Mouse (Mus musculus): ENCODE data around the gene Aqp7. TPM values are rescaled to one million over a fixed set of nuclear protein-coding genes. Genes with fewer than 3 reads are reported as not detected.

Aqp7 gene
- total and polyA plus RNA-seq, 2 experiments from 2014 or later = not detected

GRCm38 (mm10) chr4:41000842-41001639 is 46.9 kb downstream of the Aqp7 start:
- 91% methylated on average over 9 of the region's 9 CpGs for WGBS

GRCm38 (mm10) chr4:41000271-41000670 is 47.7 kb downstream of the Aqp7 start:
- Histone ChIP-seq H3K4me1 (ENCODE audit: insufficient read depth) (no peaks in the 10 kb centered on the region), H3K9me3 (ENCODE audit: low read length) (no peaks in the 10 kb centered on the region), H3K27me3 (ENCODE audit: insufficient read depth, low read length) (no peaks in the 10 kb centered on the region), H3K36me3 (ENCODE audit: insufficient read depth) (peaks cover 87% of the 10 kb centered on the region), H3K9ac (no peak overlapping the region), H3K4me2 (ENCODE audit: low read depth) (no peak overlapping the region), H3K27ac (ENCODE audit: low read depth, low read length) (no peak overlapping the region), H3K4me3 (ENCODE audit: low read depth, low read length) (no peak overlapping the region)
- DNase-seq = no peak
- no peak for ATAC-seq
- 88% methylated on average over 1 of the region's 1 CpGs for WGBS
- TF ChIP-seq CTCF (IDR thresholded peaks at IDR 0.05; ENCODE audit: low read depth) = no peak

More at GRCm38 (mm10) chr4:41000842-41001639, 46.9 kb downstream of the Aqp7 start:
- Histone ChIP-seq H3K4me2 (ENCODE audit: low read depth) (no peak overlapping the region), H3K36me3 (ENCODE audit: insufficient read depth) (peaks cover 82% of the 10 kb centered on the region), H3K27me3 (ENCODE audit: insufficient read depth, low read length) (no peaks in the 10 kb centered on the region), H3K9ac (no peak overlapping the region), H3K4me1 (ENCODE audit: insufficient read depth) (no peaks in the 10 kb centered on the region), H3K9me3 (ENCODE audit: low read length) (no peaks in the 10 kb centered on the region), H3K4me3 (ENCODE audit: low read depth, low read length) (no peak overlapping the region), H3K27ac (ENCODE audit: low read depth, low read length) (no peak overlapping the region)
- DNase-seq (no peak), ATAC-seq (no peak)
- no peak for TF ChIP-seq CTCF (IDR thresholded peaks at IDR 0.05; ENCODE audit: low read depth)

GRCm38 (mm10) chr4:40997916-40998315 is 50.0 kb downstream of the Aqp7 start:
- 91% methylated on average over 4 of the region's 4 CpGs for WGBS
- no peaks in the 10 kb centered on the region for H3K4me1 ChIP-seq (ENCODE audit: insufficient read depth)
- no peak overlapping the region for H3K27ac ChIP-seq (ENCODE audit: low read depth, low read length)
- no peak overlapping the region for H3K4me2 ChIP-seq (ENCODE audit: low read depth)
- H3K36me3 ChIP-seq (ENCODE audit: insufficient read depth) = peaks cover 84% of the 10 kb centered on the region
- H3K9me3 ChIP-seq (ENCODE audit: low read length) = no peaks in the 10 kb centered on the region
- ATAC-seq (no peak), DNase-seq (no peak)
- no peak overlapping the region for H3K4me3 ChIP-seq (ENCODE audit: low read depth, low read length)
- no peak for TF ChIP-seq CTCF (IDR thresholded peaks at IDR 0.05; ENCODE audit: low read depth)
- H3K27me3 ChIP-seq (ENCODE audit: insufficient read depth, low read length) = no peaks in the 10 kb centered on the region
- no peak overlapping the region for H3K9ac ChIP-seq

GRCm38 (mm10) chr4:40996302-40996701 is 51.6 kb downstream of the Aqp7 start:
- H3K27ac ChIP-seq (ENCODE audit: low read depth, low read length) = no peak overlapping the region
- peaks cover 87% of the 10 kb centered on the region for H3K36me3 ChIP-seq (ENCODE audit: insufficient read depth)
- no peaks in the 10 kb centered on the region for H3K27me3 ChIP-seq (ENCODE audit: insufficient read depth, low read length)
- ATAC-seq = no peak
- DNase-seq = no peak
- H3K4me3 ChIP-seq (ENCODE audit: low read depth, low read length) = no peak overlapping the region
- TF ChIP-seq CTCF (IDR thresholded peaks at IDR 0.05; ENCODE audit: low read depth) = no peak
- no peaks in the 10 kb centered on the region for H3K9me3 ChIP-seq (ENCODE audit: low read length)
- 95% methylated on average over 6 of the region's 6 CpGs for WGBS
- no peaks in the 10 kb centered on the region for H3K4me1 ChIP-seq (ENCODE audit: insufficient read depth)
- no peak overlapping the region for H3K4me2 ChIP-seq (ENCODE audit: low read depth)
- no peak overlapping the region for H3K9ac ChIP-seq

- Histone ChIP-seq H3K9me3 (ENCODE audit: low read length) (no peaks in the 10 kb centered on the region), H3K4me1 (ENCODE audit: insufficient read depth) (no peaks in the 10 kb centered on the region), H3K27ac (ENCODE audit: low read depth, low read length) (no peak overlapping the region), H3K36me3 (ENCODE audit: insufficient read depth) (peaks cover 86% of the 10 kb centered on the region), H3K9ac (no peak overlapping the region), H3K27me3 (ENCODE audit: insufficient read depth, low read length) (no peaks in the 10 kb centered on the region), H3K4me3 (ENCODE audit: low read depth, low read length) (no peak overlapping the region), H3K4me2 (ENCODE audit: low read depth) (no peak overlapping the region)
- WGBS = 87% methylated on average over 6 of the region's 6 CpGs
- no peak for TF ChIP-seq CTCF (IDR thresholded peaks at IDR 0.05; ENCODE audit: low read depth)
- ATAC-seq (no peak), DNase-seq (no peak)
Measured at GRCm38 (mm10) chr4:40989633-40990032, 58.3 kb downstream of the Aqp7 start.

GRCm38 (mm10) chr4:40983686-40984085 is 64.3 kb downstream of the Aqp7 start:
- no peak overlapping the region for H3K4me3 ChIP-seq (ENCODE audit: low read depth, low read length)
- no peak overlapping the region for H3K27ac ChIP-seq (ENCODE audit: low read depth, low read length)
- peaks cover 64% of the 10 kb centered on the region for H3K36me3 ChIP-seq (ENCODE audit: insufficient read depth)
- no peaks in the 10 kb centered on the region for H3K9me3 ChIP-seq (ENCODE audit: low read length)
- DNase-seq (no peak), ATAC-seq (no peak)
- H3K9ac ChIP-seq = no peak overlapping the region
- no peak overlapping the region for H3K4me2 ChIP-seq (ENCODE audit: low read depth)
- H3K4me1 ChIP-seq (ENCODE audit: insufficient read depth) = no peaks in the 10 kb centered on the region
- no peaks in the 10 kb centered on the region for H3K27me3 ChIP-seq (ENCODE audit: insufficient read depth, low read length)
- no peak for TF ChIP-seq CTCF (IDR thresholded peaks at IDR 0.05; ENCODE audit: low read depth)
- 81% methylated on average over 1 of the region's 1 CpGs for WGBS

Small RNAs within 50 kb of the gene (microRNA-seq; reads per million reads assigned to microRNA genes)
- gene Mir3094 = 3.3 to 5.4 reads per million in 2 experiments

Other genes with a start within 250 kb of the Aqp7 start
- gene B4galt1, start 194.1 kb downstream of the Aqp7 start, total RNA-seq (2014; rRNA removed) = 6.8 and 10.0 TPM in 2 replicates
- gene B4galt1, start 194.1 kb downstream of the Aqp7 start, polyA plus RNA-seq (2015; fragmentation: Nextera tagmentation; extraction: Ambion mirVana) = 4.6 and 4.9 TPM in 2 replicates
- gene Spink4, start 128.1 kb downstream of the Aqp7 start, total RNA-seq (2014; rRNA removed) = not detected in 2 replicates
- gene Spink4, start 128.1 kb downstream of the Aqp7 start, polyA plus RNA-seq (2015; fragmentation: Nextera tagmentation; extraction: Ambion mirVana) = not detected in 2 replicates
- 116 and 174 TPM in 2 replicates for gene Bag1, start 99.8 kb downstream of the Aqp7 start, total RNA-seq (2014; rRNA removed)
- gene Bag1, start 99.8 kb downstream of the Aqp7 start, polyA plus RNA-seq (2015; fragmentation: Nextera tagmentation; extraction: Ambion mirVana) = 201 and 203 TPM in 2 replicates
- 94.8 and 101 TPM in 2 replicates for gene Chmp5, start 99.7 kb downstream of the Aqp7 start, total RNA-seq (2014; rRNA removed)
- 146 and 149 TPM in 2 replicates for gene Chmp5, start 99.7 kb downstream of the Aqp7 start, polyA plus RNA-seq (2015; fragmentation: Nextera tagmentation; extraction: Ambion mirVana)
- gene Nfx1, start 77.2 kb downstream of the Aqp7 start, total RNA-seq (2014; rRNA removed) = 80.3 and 92.1 TPM in 2 replicates
- 55.2 and 68.4 TPM in 2 replicates for gene Nfx1, start 77.2 kb downstream of the Aqp7 start, polyA plus RNA-seq (2015; fragmentation: Nextera tagmentation; extraction: Ambion mirVana)
- 0.23 TPM in 1 of 2 replicates, not detected in the other for gene Aqp3, start 50.0 kb upstream of the Aqp7 start, total RNA-seq (2014; rRNA removed)
- 0.13 and 0.36 TPM in 2 replicates for gene Aqp3, start 50.0 kb upstream of the Aqp7 start, polyA plus RNA-seq (2015; fragmentation: Nextera tagmentation; extraction: Ambion mirVana)
- 54.3 and 81.8 TPM in 2 replicates for gene Nol6, start 76.3 kb upstream of the Aqp7 start, total RNA-seq (2014; rRNA removed)
- gene Nol6, start 76.3 kb upstream of the Aqp7 start, polyA plus RNA-seq (2015; fragmentation: Nextera tagmentation; extraction: Ambion mirVana) = 39.1 and 46.0 TPM in 2 replicates
- gene Ube2r2, start 87.6 kb upstream of the Aqp7 start, total RNA-seq (2014; rRNA removed) = 55.8 and 67.6 TPM in 2 replicates
- gene Ube2r2, start 87.6 kb upstream of the Aqp7 start, polyA plus RNA-seq (2015; fragmentation: Nextera tagmentation; extraction: Ambion mirVana) = 39.1 and 46.7 TPM in 2 replicates
- gene Ubap2, start 227.0 kb upstream of the Aqp7 start, total RNA-seq (2014; rRNA removed) = 15.3 and 16.1 TPM in 2 replicates
- 29.3 and 37.3 TPM in 2 replicates for gene Ubap2, start 227.0 kb upstream of the Aqp7 start, polyA plus RNA-seq (2015; fragmentation: Nextera tagmentation; extraction: Ambion mirVana)

Data from forebrain, postnatal 0 days (tissue).